Mouse (Mus musculus) thymus, postnatal 36 days (tissue): ENCODE data around the gene Iqsec2.
A peak's percentile ranks its signal among the peaks of the same experiment; 100 is the strongest.
"Not testable (repeated sequence)": the region's sequence is repeated elsewhere in the genome, so short reads cannot be mapped to it uniquely, and the experiment has no call there.

Experiments
- DNase-seq, 2 experiments: peaks; one replicate each; pipeline ENCODE4 v3.0.0; 2022; ENCODE audit warnings: mixed read lengths in 2 of 2

Gene Iqsec2

DNA sequence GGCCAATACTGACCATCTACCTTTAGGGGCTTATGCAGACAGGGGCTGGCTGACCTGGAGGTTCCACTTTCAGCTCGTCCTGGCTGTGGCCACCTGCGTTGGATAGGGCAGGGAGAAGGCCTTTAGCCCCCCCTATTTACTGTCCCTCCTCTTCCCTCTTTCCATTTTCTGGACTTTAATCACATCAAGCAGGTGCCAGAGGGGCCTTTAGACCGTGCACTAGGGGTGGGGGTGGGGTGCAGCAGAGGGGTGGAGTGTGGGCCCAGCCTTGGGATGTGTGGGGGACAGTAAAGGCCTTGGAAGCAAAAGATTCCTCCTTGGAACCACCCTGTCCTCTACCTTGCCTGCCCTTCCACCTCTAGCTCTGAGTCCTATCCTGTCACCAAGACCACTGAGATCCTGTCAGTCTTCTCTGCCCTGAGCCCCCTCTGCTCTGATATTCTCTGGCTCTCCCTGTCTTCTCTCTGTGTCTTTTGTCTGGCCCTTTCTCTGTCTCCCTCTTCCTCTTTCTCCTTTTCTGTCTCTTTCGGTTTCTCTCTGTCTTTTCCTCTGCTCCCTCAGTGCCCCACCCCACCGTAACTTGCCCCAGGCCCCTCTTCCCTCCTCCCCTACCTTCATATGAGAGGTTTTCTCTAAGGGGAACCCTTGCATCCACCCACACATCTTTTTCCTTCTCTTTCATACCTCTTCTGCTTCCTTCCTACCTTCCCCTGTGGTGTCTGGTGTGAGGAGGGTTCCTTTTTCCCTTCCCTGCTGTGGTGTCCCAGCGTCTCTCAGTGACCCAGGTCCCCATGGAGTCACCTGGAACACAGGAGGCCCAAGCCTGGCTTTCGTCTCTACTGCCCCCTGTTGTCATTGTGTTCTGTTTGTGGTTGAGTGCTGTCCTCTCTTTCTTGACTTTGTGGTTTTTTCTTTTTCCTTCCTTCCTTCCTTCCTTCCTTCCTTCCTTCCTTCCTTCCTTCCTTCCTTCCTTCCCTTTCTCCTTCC lies 35.9 kb downstream of the Iqsec2 start:
- no peak for DNase-seq

DNA sequence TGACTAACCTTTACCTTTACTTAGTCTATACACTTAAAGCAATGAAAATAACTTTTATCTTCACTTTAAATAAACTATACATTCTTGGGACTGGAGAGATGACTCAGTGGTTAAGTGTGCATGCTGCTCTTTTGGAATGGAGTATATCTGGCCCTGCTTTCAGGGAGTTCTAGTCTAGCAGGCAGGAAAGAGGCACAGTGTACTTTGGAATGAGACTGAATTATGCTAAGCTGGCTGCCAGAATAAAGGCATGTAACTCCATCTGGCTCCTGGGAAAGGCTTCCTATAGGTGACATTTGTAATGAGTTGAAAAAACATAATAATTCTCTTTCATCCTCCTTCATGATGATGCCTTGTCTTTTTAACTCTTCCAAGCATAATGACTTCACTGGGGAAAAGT lies 43.1 kb downstream of the Iqsec2 start:
- no peak for DNase-seq

DNA sequence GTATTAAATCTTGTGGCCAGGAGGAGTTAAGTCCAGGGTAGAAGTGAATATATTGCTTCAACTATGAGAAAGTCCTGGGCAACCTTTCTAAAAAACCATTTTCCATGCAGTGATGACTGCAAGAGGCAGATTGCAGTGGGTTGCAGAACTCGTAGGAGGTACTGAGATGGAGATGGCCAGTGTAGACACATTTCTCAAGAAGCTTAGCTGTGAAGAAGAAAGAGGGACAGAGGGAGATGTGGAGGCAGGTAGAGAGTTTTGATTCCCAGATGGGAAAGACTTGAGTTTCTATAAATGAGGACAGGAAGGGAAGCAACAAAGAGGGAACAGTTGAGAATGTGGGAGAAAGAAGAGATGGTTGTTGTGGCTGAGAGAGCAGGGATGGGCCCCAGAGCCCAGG lies 47.2 kb downstream of the Iqsec2 start:
- no peak for DNase-seq

DNA sequence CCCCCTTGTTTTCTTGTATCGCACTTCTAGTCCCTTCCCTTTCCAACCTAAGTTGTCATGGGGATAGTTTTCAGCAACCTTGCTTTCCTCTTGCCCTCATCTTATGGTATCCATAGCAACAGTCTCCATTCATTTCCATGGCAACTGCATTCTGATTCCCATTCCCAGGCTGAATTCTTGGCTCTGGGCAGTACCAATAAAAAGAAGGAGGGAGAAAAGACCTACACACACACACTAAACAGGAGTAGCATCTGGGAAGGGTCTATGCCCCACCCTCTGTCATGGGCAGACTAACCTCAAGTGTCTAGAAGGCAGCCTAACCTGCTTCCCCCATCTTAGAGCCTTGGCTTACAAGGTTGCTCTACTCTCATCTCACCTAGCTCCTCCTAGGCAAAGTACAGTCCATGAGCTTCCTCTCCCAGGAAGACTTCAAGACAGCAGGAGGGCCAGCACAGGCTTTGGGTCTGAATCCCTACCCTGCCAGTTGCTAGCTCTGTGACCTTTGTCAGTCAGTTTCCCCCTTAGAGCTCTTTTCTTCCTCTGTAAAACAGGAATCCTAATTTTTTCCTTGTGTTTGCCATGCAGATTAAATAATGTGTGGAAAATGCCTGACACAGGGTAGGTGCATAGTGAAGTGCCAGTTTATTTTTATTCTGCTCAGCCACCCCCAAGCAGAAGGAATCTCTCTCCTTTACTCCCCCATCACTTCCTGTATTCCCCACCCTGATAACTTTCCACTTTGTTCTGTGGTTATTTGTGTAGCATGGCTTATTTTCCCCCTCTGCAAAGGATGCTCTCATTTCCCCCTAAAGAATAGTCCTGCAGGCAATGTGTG lies 54.0 kb downstream of the Iqsec2 start:
- no peak for DNase-seq

DNA sequence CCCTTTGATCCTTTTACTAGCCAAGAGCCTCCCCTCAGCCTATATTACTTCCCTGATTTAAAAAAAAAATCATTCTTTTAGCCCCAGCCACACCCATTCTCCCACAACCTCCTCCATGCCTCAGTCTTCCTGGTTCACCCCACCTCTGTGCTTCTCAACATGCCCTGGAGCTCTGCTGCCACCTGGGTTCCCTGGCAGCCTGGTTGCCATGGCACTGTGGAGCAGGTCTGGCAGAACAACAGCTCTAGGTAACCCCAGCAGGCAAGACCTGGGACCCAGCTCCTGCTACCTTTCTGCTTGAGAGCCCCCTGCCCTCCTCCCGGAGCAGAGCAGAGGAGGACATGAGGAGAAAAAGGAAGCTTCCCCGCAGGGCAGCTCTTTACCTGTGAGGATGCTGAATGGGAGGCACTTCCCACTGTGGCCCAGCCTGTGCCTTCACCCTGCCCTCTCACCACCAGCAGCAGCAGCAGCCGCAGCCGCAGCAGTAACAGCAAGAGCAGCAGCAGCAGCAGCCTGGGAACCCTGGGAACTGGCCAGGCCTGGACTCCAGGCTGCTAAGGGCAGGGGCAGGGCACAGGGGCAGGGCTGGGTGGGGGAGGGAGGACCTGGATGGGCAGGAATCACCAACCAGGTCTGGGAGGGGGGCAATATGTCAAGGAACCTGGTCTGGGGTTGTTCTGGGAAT lies 57.8 kb downstream of the Iqsec2 start:
- DNase-seq: no peak

DNA sequence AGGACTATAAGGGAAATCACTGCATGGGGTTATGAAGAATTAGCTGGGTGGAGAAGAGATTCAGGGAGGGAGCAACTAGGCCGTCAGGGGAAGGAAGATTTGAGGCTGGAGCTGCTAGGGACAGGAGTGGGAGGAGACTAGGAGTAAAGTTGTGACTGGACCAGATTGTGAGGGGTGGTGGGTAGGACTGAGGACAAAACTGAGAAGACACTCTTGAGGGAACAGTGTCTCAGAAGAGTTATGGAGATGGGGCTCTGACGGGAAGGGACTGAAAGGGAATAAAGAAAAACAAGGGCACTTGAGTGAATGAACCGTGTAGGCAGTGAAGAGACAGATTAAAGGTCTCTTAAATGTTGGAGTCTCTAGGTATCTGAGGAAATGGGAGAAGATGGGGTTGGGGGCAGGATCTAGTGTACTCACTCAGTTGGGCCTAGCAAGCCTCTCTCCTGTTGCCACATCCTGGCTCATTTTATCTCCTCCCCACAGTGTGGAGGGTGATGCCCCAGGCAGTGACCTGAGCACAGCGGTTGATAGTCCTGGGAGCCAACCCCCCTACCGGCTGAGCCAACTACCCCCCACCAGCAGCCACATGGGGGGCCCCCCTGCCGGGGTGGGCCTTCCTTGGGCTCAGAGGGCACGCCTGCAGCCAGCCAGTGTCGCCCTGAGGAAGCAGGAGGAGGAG lies 58.5 kb downstream of the Iqsec2 start:
- no peak for DNase-seq

DNA sequence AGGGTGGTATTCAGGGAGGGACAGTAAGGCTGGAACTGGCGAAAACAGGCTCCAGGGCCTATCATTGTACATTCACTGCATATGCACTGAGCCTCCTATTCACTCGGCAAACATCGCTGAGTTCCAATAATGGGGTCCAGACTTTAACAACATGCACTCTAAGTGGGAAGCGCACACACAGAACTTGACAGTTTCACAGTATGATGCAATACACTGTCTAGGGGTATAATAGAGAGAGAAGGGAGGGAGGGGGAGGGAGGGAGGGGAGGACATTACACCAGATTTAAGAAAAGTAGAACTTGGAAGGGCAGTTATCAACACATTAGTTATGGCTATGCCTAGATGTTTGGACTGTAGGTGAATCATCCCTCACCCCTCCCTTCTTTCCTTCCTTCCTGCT lies 59.2 kb downstream of the Iqsec2 start:
- no peak for DNase-seq

DNA sequence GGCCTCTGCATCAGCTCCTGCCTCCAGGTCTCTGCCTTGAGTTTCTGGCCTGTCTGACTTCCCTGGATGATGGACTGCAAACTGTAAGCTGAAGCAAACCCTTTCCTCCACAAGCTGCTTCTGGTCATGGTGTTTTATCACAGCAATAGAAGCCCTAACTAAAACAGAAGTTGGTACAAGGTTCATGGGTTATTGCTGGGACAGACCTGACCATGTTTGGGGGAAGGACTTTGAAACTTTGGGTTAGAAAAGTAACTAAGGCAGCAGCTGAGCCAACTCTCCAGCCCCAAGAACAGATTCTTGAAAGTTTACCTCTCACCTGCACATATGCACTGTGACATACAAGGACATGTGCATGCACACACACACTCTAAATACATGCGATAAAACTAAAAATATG lies 61.4 kb downstream of the Iqsec2 start:
- no peak for DNase-seq

DNA sequence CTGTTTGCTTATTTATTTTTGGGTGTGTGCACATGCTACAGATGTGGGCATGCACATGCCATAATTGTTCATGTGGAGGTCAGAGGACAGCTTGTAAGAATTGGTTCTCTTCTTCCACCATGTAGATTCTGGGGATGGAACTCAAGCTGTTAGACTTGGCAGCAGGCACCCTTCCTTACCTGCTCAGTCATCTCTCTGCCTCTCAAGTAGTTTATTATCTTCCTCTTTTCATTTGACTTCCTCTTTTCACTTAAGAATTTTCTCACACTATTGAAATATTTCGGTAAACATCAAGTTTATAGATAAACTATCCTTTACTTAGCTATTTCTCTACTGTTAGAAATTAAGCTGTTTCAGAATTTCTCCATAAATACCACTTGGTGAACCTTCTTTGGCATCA lies 70.6 kb downstream of the Iqsec2 start:
- DNase-seq: no peak

DNA sequence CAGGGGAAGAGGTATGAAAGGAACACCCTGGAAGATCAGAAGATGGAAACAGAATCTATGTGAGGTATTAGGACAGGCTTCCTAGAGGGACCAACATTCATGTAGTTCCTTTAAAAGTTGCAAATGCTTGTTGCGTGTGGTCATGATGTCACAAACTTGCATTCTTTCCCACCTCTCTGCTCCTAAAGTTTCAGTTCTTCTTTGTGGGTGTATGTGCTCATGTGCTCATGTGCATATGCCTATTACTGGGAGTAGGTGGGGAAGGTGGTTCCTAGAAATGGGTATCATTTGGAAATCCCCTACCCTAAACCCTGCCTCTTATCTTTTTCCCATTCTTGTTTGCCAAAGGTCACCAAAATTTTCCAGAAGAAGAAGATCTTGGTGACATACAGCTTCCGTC lies 74.5 kb downstream of the Iqsec2 start:
- DNase-seq: no peak

DNA sequence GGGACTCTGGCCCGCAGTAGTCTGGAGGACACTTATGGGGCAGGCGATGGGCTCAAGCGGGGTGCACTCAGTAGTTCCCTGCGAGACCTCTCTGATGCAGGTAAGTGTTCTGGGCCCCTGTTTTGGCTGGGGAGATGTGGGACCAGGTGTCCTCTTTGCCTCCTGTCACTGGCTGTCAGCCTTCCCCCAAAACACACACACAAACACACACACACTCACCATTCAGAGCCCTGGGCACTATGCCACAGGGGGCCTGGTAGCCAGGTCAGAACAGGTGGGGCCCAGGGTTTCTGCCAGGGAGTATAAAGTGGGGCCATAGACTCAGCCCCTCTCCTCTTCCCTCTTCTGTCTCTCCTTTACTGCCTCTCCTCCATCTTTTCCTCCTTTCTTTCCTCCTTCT lies 77.7 kb downstream of the Iqsec2 start:
- no peak for DNase-seq

DNA sequence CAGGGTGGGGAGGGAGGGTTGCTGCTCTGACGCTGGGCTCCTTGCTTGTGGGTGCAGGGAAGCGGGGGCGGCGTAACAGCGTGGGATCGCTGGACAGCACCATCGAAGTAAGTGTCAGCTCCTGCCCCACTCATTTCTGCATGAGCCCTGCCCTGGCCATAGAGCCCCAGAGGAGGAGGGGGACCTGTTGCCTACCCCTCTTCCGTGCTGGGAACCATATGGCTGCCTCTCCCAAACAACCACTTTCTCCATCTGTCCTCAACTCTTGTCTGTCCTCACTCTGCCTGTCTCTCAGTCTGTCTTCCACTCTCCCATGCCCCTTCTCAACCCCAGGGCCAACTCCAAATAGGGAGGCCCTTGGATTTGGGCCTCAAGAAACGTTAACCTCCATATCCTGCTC lies 78.2 kb downstream of the Iqsec2 start:
- DNase-seq: no peak

DNA sequence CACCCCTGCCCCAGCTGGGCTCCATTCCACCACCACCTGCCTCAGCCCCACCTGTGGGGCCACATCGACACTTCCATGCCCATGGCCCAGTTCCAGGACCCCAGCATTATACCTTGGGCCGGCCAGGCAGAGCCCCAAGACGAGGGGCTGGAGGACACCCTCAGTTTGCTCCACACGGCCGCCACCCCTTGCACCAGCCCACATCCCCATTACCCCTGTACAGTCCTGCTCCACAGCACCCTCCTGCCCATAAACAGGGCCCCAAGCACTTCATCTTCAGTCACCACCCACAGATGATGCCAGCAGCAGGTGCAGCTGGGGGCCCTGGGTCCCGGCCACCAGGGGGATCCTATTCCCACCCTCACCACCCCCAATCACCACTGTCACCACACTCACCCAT lies 79.2 kb downstream of the Iqsec2 start:
- no peak for DNase-seq

DNA sequence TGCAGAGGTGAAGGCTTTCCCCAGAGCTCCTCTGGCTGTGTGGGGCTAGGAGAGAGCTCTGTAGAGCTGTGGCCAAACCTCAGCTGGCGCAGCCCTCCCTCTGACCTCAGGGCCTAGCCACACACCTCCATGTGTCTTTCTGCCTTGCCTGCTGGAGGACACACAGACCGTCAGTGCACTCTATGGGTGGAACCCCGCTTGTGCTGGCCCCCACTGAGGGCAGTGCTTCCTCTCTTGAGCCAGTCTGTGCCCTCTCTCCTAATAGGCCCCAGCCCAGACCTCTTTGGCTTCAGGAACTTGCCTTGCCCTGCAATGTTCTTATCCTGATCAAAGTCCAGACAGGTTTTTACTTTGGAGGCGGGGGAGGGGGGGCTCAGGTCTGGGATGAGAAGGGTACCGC lies 80.2 kb downstream of the Iqsec2 start:
- no peak for DNase-seq

DNA sequence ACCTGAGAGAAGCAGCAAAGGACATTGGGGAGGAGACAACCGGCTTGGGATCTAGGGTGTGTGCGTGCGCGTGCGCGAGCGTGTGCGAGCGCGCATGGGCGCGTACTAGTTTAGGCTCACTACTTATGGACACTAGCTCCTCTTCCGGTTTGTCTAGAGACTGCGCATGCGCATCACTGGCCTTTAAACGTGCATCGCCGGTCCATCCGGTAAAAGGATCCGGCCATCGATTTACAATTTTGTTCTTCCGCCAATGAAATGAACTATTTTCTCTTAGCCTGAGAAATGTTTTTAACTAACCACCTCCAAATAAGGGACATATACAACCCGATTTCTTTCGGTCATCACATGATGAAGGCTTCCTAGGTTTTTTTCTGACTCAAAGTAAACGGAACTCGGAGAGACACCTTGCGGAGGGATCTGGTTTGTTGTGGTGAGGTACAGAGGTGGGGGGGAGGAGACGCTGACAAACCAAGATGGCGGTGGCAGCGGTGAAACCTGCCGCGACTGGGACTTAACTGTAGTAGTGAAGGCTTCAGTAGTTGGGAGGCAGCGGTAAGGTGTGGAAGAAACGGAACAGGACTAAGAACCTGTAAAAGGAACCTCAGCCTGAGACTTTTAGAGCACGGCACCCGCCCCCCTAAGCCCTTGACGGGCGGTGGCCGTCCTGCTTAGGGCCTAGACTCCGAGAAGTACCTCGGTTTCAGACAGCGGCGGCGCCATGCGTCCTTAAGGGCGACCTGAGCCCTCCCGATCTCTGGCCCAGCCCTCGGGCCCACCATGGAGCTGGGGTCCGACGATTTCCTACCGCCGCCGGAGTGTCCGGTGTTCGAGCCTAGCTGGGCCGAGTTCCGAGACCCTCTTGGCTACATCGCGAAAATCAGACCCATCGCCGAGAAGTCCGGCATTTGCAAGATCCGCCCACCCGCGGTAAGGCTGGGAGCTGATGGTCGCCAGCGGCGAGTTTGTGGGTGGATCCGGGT lies 89.0 kb downstream of the Iqsec2 start, which contains the start of gene Kdm5c:
Gene Kdm5c (plus strand): TSS at position 240 of the 983 bp plus-strand sequence.
- peak; percentile 85 to 97 for DNase-seq

DNA sequence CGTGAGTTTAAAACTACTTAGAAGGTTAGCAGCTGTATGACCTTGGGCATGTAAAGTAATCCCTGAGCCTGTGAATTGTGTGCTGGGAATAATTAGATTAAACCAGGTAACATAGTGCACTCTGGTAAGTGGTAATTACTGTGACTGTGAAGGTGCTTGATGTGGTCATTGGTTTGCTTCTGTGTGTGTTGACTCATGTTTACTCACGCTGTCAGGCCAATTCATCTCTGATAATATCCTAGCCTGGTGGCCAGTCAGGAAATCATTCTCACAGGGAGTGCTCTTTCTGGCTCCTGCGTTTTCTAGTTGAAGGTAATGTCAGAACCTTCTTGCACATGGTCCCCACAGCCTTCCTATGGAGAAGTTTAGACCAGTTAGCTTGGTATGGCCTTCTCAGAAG lies 90.1 kb downstream of the Iqsec2 start:
- DNase-seq: no peak

DNA sequence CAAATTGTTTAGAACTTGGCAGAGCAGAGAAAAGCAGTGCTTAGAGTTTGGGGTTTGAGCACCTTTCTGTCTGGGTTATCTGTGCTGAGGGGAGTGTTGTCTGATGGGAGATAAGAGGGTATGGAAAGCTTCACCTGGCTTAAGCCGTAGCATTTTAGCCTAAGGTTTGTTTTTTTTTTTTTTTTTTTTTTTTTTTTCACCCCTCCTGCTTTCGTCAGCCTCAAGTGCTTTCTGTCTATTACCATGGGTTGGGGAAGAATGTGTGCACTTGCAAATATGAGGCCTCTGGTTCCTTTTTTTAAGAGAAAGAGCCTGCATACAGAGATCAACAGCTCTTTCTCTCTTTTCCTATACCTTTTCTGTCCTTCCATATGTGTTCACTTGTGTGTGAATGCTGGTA lies 91.7 kb downstream of the Iqsec2 start:
- DNase-seq: no peak

DNA sequence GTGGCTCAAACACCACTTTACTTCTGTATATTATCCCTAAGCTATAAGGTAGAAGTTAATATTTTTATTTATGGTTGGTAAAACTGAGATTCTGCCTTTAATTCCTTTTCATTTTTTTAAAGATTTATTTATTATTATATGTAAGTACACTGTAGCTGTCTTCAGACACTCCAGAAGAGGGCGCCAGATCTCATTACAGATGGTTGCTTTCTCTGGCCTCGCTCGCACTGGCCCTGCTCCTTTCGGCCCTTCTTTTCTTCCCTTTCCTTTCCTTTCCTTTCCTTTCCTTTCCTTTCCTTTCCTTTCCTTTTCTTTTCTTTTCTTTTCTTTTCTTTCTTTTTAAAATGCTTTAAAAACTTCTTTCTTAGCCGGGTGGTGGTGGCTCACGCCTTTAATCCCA lies 99.1 kb downstream of the Iqsec2 start:
- DNase-seq: not testable (repeated sequence)

DNA sequence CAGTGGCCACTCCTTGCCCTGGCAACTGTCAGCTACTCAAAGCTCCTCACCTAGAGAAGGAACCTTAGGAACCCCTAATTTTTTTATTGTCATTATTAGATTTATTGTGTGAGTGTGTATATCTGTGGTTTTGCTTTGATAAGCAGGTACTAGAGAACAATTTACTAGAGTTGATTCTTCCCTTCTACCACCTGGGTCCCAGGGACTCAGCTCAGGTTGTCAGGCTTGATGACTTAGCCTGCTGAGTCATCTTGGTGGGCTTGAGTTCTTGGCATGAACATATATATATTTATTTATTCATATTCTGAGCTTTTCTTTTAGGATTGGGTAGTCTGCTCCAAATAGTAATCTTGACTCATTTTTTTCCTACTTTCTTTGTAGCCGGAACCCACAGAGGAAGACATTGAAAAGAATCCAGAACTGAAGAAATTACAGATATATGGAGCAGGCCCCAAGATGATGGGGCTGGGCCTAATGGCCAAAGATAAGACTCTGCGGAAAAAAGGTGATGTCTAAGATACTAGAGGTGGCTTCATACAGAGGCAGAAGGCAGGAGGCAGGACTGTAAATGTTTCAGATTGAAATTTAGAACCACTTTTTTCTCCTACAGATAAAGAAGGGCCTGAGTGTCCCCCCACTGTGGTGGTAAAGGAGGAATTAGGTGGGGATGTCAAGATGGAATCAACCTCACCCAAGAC lies 100.6 kb downstream of the Iqsec2 start:
- DNase-seq: no peak

DNA sequence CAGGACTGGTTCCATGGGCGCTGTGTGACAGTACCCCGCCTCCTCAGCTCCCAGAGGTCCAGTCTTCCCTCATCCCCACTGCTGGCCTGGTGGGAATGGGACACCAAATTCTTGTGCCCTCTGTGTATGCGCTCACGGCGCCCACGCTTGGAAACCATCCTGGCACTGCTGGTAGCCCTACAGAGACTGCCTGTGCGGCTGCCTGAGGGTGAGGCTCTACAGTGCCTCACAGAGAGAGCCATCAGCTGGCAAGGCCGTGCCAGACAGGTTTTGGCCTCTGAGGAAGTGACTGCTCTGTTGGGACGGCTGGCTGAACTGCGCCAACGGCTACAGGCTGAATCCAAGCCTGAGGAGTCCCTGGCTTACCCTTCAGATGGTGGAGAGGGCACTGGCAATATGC lies 127.1 kb downstream of the Iqsec2 start:
- no peak for DNase-seq
